Mouse (Mus musculus): ENCODE results near the gene Padi1. TPM values are rescaled to one million over a fixed set of nuclear protein-coding genes. Genes with fewer than 3 reads are reported as not detected.

Padi1 gene
- polyA plus RNA-seq, 1 experiment from 2014 or later = 0.12 TPM

DNA sequence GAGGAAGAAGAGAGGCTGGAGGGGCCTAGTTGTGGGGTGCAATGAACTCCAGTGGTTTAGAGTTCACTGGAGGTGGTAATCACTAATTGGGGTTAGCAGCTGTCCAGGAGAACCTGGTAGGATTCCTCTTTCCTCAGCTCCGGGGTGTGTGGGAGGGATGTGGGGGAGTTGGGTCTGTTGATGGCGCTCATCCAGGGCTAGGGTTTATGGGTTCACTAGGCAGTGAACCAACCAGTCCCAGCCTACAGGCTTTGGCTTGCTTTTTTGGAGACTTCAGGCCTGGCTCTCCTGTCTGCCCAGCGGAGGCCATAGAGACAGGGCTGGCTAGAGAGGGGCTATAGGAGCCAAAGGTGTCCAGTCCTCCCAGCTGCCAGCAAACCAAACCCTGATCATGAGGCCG, 55.6 kb downstream of the Padi1 start:
- H3K4me3 ChIP-seq (replicated peaks; ENCODE audit: low read depth, low read length) = no peak overlapping the region

GRCm38 (mm10) chr4:140788983-140789382, 56.6 kb downstream of the Padi1 start:
- Histone ChIP-seq H3K9me3 (ENCODE audit: control insufficient read depth, low read length) (no peaks in the 10 kb centered on the region), H3K27ac (replicated peaks; ENCODE audit: low read depth, low read length) (no peak overlapping the region), H3K4me3 (replicated peaks; ENCODE audit: low read depth, low read length) (no peak overlapping the region), H3K4me2 (ENCODE audit: low read length) (no peak overlapping the region), H3K4me1 (ENCODE audit: control insufficient read depth, insufficient read depth, low read length) (no peaks in the 10 kb centered on the region), H3K27me3 (ENCODE audit: control insufficient read depth, insufficient read depth, low read length) (no peaks in the 10 kb centered on the region), H3K36me3 (ENCODE audit: control insufficient read depth, insufficient read depth, low read length) (no peaks in the 10 kb centered on the region), H3K9ac (replicated peaks; ENCODE audit: low read length) (no peak overlapping the region)
- ATAC-seq (ENCODE audit: low FRiP score, low TSS enrichment) (no peak), DNase-seq (peak; percentile 70)
- 40% methylated on average over 6 of the region's 6 CpGs for WGBS

More for the DNA sequence above, 55.6 kb downstream of the Padi1 start:
- Histone ChIP-seq H3K36me3 (ENCODE audit: control insufficient read depth, insufficient read depth, low read length) (no peaks in the 10 kb centered on the region), H3K27me3 (ENCODE audit: control insufficient read depth, insufficient read depth, low read length) (no peaks in the 10 kb centered on the region), H3K9ac (replicated peaks; ENCODE audit: low read length) (no peak overlapping the region), H3K9me3 (ENCODE audit: control insufficient read depth, low read length) (no peaks in the 10 kb centered on the region), H3K4me1 (ENCODE audit: control insufficient read depth, insufficient read depth, low read length) (no peaks in the 10 kb centered on the region), H3K27ac (replicated peaks; ENCODE audit: low read depth, low read length) (no peak overlapping the region), H3K4me2 (ENCODE audit: low read length) (no peak overlapping the region)
- whole genome bisulfite sequencing = 96% methylated on average over 4 of the region's 4 CpGs
- ATAC-seq (ENCODE audit: low FRiP score, low TSS enrichment) (no peak), DNase-seq (no peak)

GRCm38 (mm10) chr4:140788264-140788663, 57.3 kb downstream of the Padi1 start:
- H3K4me3 ChIP-seq (replicated peaks; ENCODE audit: low read depth, low read length) = no peak overlapping the region
- H3K9ac ChIP-seq (replicated peaks; ENCODE audit: low read length) = no peak overlapping the region
- no peaks in the 10 kb centered on the region for H3K9me3 ChIP-seq (ENCODE audit: control insufficient read depth, low read length)
- 81% methylated on average over 6 of the region's 6 CpGs for WGBS
- no peaks in the 10 kb centered on the region for H3K36me3 ChIP-seq (ENCODE audit: control insufficient read depth, insufficient read depth, low read length)
- H3K27me3 ChIP-seq (ENCODE audit: control insufficient read depth, insufficient read depth, low read length) = no peaks in the 10 kb centered on the region
- no peak for ATAC-seq (ENCODE audit: low FRiP score, low TSS enrichment)
- no peaks in the 10 kb centered on the region for H3K4me1 ChIP-seq (ENCODE audit: control insufficient read depth, insufficient read depth, low read length)
- H3K4me2 ChIP-seq (ENCODE audit: low read length) = no peak overlapping the region
- DNase-seq = no peak
- no peak overlapping the region for H3K27ac ChIP-seq (replicated peaks; ENCODE audit: low read depth, low read length)

GRCm38 (mm10) chr4:140787414-140787813, 58.2 kb downstream of the Padi1 start:
- DNase-seq (no peak), ATAC-seq (ENCODE audit: low FRiP score, low TSS enrichment) (no peak)
- Histone ChIP-seq H3K27ac (replicated peaks; ENCODE audit: low read depth, low read length) (no peak overlapping the region), H3K27me3 (ENCODE audit: control insufficient read depth, insufficient read depth, low read length) (no peaks in the 10 kb centered on the region), H3K4me2 (ENCODE audit: low read length) (no peak overlapping the region), H3K9me3 (ENCODE audit: control insufficient read depth, low read length) (no peaks in the 10 kb centered on the region), H3K4me1 (ENCODE audit: control insufficient read depth, insufficient read depth, low read length) (no peaks in the 10 kb centered on the region), H3K9ac (replicated peaks; ENCODE audit: low read length) (no peak overlapping the region), H3K4me3 (replicated peaks; ENCODE audit: low read depth, low read length) (no peak overlapping the region), H3K36me3 (ENCODE audit: control insufficient read depth, insufficient read depth, low read length) (no peaks in the 10 kb centered on the region)
- 71% methylated on average over 4 of the region's 4 CpGs for WGBS

DNA sequence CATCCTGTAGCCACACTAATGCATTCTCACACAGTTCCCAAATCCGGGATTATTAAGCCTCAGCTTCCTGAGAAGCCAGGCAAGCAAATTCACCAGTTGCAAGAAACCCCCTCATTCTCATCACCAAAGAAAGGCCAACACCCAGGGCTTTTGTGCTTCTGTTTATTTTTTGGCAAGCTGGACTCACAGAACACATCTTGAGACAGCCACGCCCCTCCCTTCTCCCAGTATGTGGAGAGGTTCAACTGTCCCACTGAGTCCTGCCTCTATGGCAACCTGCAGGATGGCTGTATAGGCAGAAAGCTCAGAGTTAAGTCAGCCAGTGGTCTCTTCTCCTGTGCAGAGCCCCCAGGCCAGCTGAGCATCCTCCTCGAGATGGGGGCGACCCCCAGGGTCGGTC, 60.4 kb downstream of the Padi1 start:
- ATAC-seq (ENCODE audit: low FRiP score, low TSS enrichment) (no peak), DNase-seq (no peak)
- no peak overlapping the region for H3K4me3 ChIP-seq (replicated peaks; ENCODE audit: low read depth, low read length)
- H3K27ac ChIP-seq (replicated peaks; ENCODE audit: low read depth, low read length) = no peak overlapping the region
- H3K27me3 ChIP-seq (ENCODE audit: control insufficient read depth, insufficient read depth, low read length) = no peaks in the 10 kb centered on the region
- H3K4me2 ChIP-seq (ENCODE audit: low read length) = no peak overlapping the region
- 84% methylated on average over 5 of the region's 5 CpGs for WGBS
- no peak overlapping the region for H3K9ac ChIP-seq (replicated peaks; ENCODE audit: low read length)
- H3K9me3 ChIP-seq (ENCODE audit: control insufficient read depth, low read length) = no peaks in the 10 kb centered on the region
- no peaks in the 10 kb centered on the region for H3K4me1 ChIP-seq (ENCODE audit: control insufficient read depth, insufficient read depth, low read length)
- H3K36me3 ChIP-seq (ENCODE audit: control insufficient read depth, insufficient read depth, low read length) = no peaks in the 10 kb centered on the region

GRCm38 (mm10) chr4:140784292-140784945, 61.2 kb downstream of the Padi1 start:
- H3K36me3 ChIP-seq (ENCODE audit: control insufficient read depth, insufficient read depth, low read length) = no peaks in the 10 kb centered on the region
- no peak overlapping the region for H3K9ac ChIP-seq (replicated peaks; ENCODE audit: low read length)
- H3K4me3 ChIP-seq (replicated peaks; ENCODE audit: low read depth, low read length) = no peak overlapping the region
- H3K9me3 ChIP-seq (ENCODE audit: control insufficient read depth, low read length) = no peaks in the 10 kb centered on the region
- no peak overlapping the region for H3K27ac ChIP-seq (replicated peaks; ENCODE audit: low read depth, low read length)
- H3K4me2 ChIP-seq (ENCODE audit: low read length) = no peak overlapping the region
- DNase-seq (no peak), ATAC-seq (ENCODE audit: low FRiP score, low TSS enrichment) (no peak)
- WGBS = 93% methylated on average over 9 of the region's 9 CpGs
- H3K27me3 ChIP-seq (ENCODE audit: control insufficient read depth, insufficient read depth, low read length) = no peaks in the 10 kb centered on the region
- no peaks in the 10 kb centered on the region for H3K4me1 ChIP-seq (ENCODE audit: control insufficient read depth, insufficient read depth, low read length)

DNA sequence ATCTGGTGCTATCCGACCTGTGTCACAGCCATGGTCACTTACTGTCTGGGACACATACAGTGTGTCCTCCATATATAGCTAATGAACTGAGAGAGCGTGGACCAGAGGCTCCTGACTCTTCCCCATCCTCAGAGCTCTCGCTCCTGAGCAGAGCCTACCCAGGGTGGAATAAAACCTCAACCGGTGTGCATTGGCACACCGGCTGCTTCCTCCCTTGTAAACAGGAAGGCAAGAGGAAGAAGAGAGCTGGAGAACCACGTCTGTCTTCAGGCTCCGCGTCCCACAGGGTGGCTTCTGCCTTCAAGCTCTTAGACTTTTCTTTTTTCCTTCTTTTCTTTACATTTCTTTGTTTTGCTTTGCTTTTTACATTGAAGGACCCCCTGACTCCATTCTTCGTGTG, 62.8 kb downstream of the Padi1 start:
- H3K27me3 ChIP-seq (ENCODE audit: control insufficient read depth, insufficient read depth, low read length) = no peaks in the 10 kb centered on the region
- H3K9me3 ChIP-seq (ENCODE audit: control insufficient read depth, low read length) = no peaks in the 10 kb centered on the region
- no peak overlapping the region for H3K9ac ChIP-seq (replicated peaks; ENCODE audit: low read length)
- H3K27ac ChIP-seq (replicated peaks; ENCODE audit: low read depth, low read length) = no peak overlapping the region
- H3K4me2 ChIP-seq (ENCODE audit: low read length) = no peak overlapping the region
- no peaks in the 10 kb centered on the region for H3K4me1 ChIP-seq (ENCODE audit: control insufficient read depth, insufficient read depth, low read length)
- H3K36me3 ChIP-seq (ENCODE audit: control insufficient read depth, insufficient read depth, low read length) = no peaks in the 10 kb centered on the region
- no peak for DNase-seq
- WGBS = 89% methylated on average over 9 of the region's 9 CpGs
- no peak for ATAC-seq (ENCODE audit: low FRiP score, low TSS enrichment)
- H3K4me3 ChIP-seq (replicated peaks; ENCODE audit: low read depth, low read length) = no peak overlapping the region

DNA sequence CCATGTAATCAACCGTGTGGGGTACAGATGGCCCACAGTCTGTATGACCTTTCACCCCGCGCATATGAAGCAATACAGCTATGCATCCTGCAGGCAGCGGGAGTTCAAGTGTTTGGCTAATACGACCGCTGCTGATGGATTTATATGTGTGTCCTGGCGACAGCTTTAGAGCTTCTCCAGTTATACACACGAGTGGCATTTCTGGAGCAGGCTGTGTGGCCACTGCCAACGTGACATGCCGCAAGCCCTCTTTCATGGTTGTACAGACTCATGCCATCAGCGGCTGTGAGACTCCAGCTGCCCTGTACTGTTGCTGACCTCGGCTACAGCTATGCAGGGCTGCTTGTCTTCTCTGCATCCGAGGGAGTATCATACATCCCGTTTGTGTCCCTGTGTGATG, 65.1 kb downstream of the Padi1 start:
- ATAC-seq (ENCODE audit: low FRiP score, low TSS enrichment) = no peak
- Histone ChIP-seq H3K27me3 (ENCODE audit: control insufficient read depth, insufficient read depth, low read length) (no peaks in the 10 kb centered on the region), H3K4me3 (replicated peaks; ENCODE audit: low read depth, low read length) (no peak overlapping the region), H3K36me3 (ENCODE audit: control insufficient read depth, insufficient read depth, low read length) (no peaks in the 10 kb centered on the region), H3K9ac (replicated peaks; ENCODE audit: low read length) (no peak overlapping the region), H3K4me1 (ENCODE audit: control insufficient read depth, insufficient read depth, low read length) (no peaks in the 10 kb centered on the region), H3K9me3 (ENCODE audit: control insufficient read depth, low read length) (no peaks in the 10 kb centered on the region), H3K27ac (replicated peaks; ENCODE audit: low read depth, low read length) (no peak overlapping the region), H3K4me2 (ENCODE audit: low read length) (no peak overlapping the region)
- 92% methylated on average over 14 of the region's 14 CpGs for WGBS
- no peak for DNase-seq

- 57% methylated on average over 19 of the region's 19 CpGs for WGBS
These were observed 65.7 kb downstream of the Padi1 start for GRCm38 (mm10) chr4:140779803-140780397.

More at GRCm38 (mm10) chr4:140779803-140780397, 65.7 kb downstream of the Padi1 start:
- no peaks in the 10 kb centered on the region for H3K4me1 ChIP-seq (ENCODE audit: control insufficient read depth, insufficient read depth, low read length)
- no peak overlapping the region for H3K4me3 ChIP-seq (replicated peaks; ENCODE audit: low read depth, low read length)
- no peaks in the 10 kb centered on the region for H3K27me3 ChIP-seq (ENCODE audit: control insufficient read depth, insufficient read depth, low read length)
- ATAC-seq (ENCODE audit: low FRiP score, low TSS enrichment) = no peak
- no peak overlapping the region for H3K4me2 ChIP-seq (ENCODE audit: low read length)
- no peaks in the 10 kb centered on the region for H3K36me3 ChIP-seq (ENCODE audit: control insufficient read depth, insufficient read depth, low read length)
- DNase-seq = peak; percentile 66
- H3K9me3 ChIP-seq (ENCODE audit: control insufficient read depth, low read length) = no peaks in the 10 kb centered on the region
- H3K9ac ChIP-seq (replicated peaks; ENCODE audit: low read length) = no peak overlapping the region
- H3K27ac ChIP-seq (replicated peaks; ENCODE audit: low read depth, low read length) = no peak overlapping the region

Measured in midbrain, embryonic 14.5 days (tissue).